Mouse (Mus musculus) lung, postnatal 10 days (tissue): ENCODE data around the gene Rps6kc1.
A peak's percentile ranks its signal among the peaks of the same experiment; 100 is the strongest.

ENCODE experiments used
- DNase-seq: peaks from one replicate; pipeline ENCODE4 v3.0.0; 2021

The Rps6kc1 gene

GRCm38 (mm10) chr1:190757899-190758298, 153.7 kb downstream of the Rps6kc1 start:
- no peak for DNase-seq

DNA sequence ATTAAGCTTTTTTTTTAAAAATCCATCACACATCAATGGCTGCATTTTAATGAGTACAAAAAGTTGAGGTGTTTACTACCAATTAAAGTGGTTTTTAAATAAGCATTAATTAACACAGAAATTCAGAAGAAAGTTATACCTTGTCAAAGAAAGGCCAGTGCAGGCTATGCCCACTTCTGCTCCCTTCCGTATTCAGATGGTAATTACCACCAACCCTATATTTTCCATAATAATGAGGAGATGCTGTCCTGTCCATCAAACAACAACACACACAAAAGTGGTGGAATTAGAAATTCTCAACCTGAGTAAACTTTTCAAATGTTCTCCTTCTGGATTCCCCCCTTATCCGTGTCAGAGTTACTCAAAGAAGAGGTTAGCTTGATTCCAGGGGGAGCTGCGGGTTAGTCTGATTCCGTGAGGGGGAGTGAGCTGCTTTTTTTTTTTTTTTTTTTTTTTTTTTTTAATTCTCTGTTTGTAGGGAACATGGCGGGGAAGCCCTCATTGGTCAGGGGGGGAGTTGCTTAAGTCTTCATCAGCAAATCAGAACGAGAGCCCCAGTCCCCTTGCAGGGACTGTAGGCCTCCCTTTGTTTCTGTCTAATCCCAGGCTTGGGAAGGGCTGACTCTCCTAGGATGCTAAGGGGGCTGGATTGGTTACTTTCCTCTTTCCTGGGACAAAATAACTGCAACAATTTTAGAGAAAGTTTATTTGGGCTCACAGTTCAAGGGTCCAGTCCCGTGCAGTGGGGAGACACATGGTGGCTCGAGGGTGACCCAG, 159.6 kb downstream of the Rps6kc1 start:
- no peak for DNase-seq

DNA sequence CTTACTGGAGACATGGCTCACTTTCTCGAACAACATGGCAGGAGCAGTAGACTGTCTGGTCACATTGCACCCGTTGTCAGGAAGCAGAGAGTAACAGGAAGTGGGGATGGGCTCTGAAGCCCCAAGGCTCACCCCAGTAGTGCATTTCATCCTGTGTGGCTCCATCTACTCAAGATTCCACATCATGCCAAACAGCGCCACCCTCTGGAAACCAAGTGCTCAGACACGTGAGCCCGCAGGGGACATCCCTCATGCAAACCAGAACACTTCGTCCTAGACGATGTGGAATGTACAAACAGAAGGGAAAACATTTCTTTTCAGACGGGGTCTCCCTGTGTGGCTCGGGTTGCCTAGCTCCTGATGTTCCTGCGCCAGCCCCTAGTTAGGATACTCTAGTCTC, 162.6 kb downstream of the Rps6kc1 start:
- no peak for DNase-seq

GRCm38 (mm10) chr1:190741421-190741820, 170.1 kb downstream of the Rps6kc1 start:
- no peak for DNase-seq

DNA sequence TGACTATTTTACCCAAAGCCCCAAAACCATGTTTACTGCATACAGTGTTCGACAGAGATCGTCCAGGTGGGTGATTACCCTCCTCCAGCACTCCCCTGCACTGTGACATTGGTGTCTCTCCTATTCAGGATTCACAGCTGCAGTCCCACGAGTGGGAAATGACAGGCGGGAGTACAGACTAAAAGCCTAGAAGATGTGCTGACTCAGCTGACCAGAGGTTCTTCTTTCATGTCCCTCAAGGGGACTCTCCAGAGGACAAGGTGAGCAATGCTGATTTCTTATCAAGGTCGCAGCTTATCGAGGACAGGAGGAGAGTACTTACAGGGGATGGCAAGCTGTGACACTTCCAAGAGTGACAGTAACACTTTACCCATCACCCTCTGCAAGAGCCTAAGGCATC, 178.8 kb downstream of the Rps6kc1 start:
- DNase-seq = no peak

- no peak for DNase-seq
Measured at GRCm38 (mm10) chr1:190729516-190730088, 182.0 kb downstream of the Rps6kc1 start.

DNA sequence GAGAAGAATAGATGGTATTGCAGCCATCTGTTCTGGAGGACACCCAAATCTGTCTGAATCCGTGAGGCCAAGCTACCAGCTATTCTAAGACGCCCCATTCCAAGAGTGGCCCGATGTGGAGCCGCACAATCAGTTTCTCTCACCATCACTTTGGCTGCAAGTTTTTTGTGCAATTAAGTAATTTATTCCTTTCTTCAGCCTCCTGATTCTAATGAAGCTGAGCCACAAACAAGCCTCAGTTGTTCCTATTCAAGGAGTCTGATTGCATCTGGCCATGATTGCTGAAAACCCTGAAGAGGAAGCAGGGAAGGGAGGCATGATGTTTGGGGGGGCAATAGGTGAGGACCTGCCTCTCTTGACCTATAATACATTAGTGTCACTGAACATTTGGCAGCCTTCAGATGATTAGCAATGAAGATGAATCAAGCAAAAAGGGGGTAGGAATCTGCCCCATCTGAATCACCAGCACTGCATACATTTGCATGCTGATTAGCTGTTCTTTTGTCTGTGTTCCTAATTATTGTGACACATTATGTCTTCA, 183.4 kb downstream of the Rps6kc1 start:
- no peak for DNase-seq

- DNase-seq = no peak
Measured at GRCm38 (mm10) chr1:190727385-190727784, 184.2 kb downstream of the Rps6kc1 start.

DNA sequence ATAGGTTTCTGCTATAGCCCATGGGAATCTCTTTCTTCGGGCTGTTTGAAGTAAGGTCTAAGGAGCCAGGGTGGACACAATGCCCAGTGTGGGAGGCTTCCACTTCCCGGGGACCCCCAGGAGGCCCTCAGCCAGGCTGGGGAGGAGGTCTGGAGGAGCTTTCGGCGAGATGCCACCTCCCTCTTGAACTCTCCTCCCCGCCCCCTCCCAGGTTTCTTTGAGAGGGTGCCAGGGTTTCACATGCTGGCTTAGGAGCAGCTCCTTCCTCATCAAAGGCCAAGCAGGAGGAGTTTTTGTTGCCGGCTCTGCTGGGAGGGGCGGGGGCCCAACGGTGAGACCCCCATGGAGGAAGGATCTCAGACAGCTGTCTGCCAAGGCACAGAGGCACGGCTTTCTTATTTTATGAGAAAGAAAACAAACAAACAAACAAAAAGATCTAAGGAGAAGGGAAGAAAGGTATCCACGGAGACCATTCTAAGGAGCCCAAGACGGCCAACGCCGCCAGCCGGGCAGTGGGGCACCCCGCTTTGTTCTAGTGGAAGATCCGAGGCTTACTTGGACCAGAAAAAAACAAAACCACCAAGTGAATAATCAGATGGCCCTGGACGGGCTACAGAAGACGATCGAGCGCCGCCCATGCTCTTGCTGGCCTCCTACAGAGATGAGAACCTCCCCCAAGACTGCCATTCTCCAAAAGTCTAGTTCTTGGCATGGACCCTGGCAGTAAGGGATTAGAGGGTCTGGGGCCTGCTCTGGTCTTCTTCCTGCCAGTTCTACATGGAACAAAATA, 186.8 kb downstream of the Rps6kc1 start:
- no peak for DNase-seq

GRCm38 (mm10) chr1:190723926-190724430, 187.6 kb downstream of the Rps6kc1 start:
- DNase-seq = no peak

DNA sequence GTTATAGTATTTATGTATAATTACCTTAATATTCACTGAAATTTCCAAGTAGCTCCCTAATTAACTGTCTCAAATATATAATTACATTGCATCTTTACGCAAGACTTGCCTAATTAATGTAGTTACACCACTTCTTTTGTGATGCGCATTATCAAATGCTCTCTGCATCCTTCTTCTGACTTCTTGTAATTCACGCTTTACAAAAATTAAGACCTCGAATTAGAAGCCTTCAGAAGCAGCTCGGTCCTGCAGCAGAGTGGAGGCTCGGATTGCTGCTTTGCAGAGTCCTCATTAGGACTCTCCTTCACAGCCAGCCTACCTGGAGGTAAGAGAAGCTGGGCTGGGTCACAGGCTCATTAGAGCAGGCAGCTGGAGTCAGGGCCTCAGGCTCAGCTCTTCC, 197.7 kb downstream of the Rps6kc1 start:
- DNase-seq = no peak

DNA sequence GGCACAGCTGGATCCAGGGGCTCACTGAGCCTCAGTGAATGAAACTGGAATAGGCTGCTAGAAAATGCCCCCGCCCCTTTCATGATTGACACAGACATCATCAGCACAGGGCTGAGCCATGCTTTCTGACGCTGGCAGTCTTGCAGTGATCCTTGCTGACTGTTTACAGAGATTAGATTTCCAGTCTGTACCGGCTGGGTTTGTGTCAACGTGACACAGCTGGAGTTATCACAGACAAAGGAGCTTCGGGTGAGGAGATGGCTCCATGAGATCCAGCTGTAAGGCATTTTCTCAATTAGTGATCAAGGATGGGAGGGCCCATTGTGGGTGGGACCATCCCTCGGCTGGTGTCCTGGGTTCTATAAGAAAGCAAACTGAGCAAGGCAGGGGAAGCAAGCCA, 214.0 kb downstream of the Rps6kc1 start:
- DNase-seq = no peak

- DNase-seq = peak; percentile 68
Measured at GRCm38 (mm10) chr1:190695589-190695988, 216.0 kb downstream of the Rps6kc1 start.

GRCm38 (mm10) chr1:190690528-190691262, 220.9 kb downstream of the Rps6kc1 start:
- no peak for DNase-seq

GRCm38 (mm10) chr1:190683060-190683459, 228.5 kb downstream of the Rps6kc1 start:
- no peak for DNase-seq

DNA sequence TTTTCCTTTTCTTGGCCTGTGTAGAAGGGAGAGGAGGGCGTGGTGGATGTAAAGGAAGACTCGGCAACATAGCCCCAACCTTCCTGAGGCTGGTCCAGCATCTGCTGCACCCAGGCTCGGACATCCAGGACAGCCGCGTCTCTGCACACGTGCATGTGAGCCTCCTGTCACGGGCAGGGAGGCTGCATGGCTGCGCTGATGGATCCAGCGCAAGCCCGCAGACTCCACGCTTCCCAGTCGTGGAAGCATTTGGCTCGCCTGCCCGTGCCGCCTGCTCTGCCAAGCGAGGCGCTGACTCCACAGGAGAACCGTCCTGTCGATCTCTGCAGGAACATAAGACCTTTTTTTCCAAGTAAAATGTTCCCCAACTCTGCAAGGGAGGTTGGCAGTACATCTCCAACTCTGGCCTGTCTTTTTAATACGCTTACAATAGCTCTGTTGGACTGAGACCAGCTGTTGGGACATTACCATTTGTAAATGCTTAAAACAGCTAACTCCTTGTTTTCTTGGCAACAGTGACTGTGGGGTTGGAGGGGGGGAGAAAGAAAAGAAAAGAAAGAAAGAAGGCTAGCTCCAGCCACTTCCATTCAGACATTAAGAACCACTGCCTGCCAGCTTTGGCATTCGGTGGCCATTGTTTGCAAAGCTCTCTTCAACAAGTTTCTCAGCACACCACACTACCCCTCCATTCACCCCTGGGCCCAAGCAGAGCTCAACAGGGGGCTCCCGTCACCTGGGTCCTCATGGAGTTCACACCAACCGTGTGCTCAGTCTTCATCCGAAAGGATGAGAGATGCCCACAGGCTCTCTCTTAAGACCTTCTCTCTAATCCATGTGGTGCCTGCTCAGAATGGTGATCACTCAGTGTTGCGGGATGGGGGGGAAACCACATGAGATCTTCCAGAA, 229.3 kb downstream of the Rps6kc1 start:
- peak; percentile 54 for DNase-seq

GRCm38 (mm10) chr1:190675455-190675854, 236.1 kb downstream of the Rps6kc1 start:
- no peak for DNase-seq

- no peak for DNase-seq
Measured at GRCm38 (mm10) chr1:190669099-190669498, 242.5 kb downstream of the Rps6kc1 start.

DNA sequence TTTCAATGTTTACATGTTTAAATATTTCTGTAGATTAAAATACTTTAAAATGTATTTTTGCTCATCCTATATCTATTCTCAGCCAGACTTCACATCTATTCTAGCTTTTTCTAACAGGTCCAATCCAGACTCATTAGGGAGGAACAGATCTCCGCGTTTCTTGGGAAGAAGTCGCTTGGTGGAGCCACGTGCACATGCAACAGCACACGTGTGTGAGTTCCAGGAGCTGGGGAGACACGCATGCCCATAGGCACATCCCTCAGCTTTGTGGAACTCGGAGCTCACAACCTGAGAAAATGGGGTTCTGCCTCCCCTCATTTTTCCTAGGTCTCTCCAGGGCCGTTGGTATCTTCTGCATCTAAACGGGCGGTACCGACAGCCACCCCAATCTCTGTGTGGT, 243.7 kb downstream of the Rps6kc1 start:
- DNase-seq = no peak

GRCm38 (mm10) chr1:190667326-190667725, 244.2 kb downstream of the Rps6kc1 start:
- no peak for DNase-seq

GRCm38 (mm10) chr1:190665490-190665875, 246.1 kb downstream of the Rps6kc1 start:
- no peak for DNase-seq
